Mouse (Mus musculus) heart, embryonic 13.5 days (tissue): ENCODE measurements around the gene Tmc8. TPM values are rescaled to one million over a fixed set of nuclear protein-coding genes. Genes with fewer than 3 reads are reported as not detected.
A peak's percentile ranks its signal among the peaks of the same experiment; 100 is the strongest.

Experiments
- ATAC-seq: fragments of 200-750 bp; cut with Nextera tagmentation; 2 replicates; pipeline ENCODE4 v1.8.0; 2017; ENCODE audit warnings: moderate TSS enrichment; ENCODE audit not compliant: insufficient number of reproducible peaks, low FRiP score, low TSS enrichment; ENCODE audit errors: extremely low read depth
- H3K27ac ChIP-seq: fragments of 300-500 bp; sonication (generic); replicated peaks from 2 replicates; pipeline ENCODE4 v1.5.1; 2015; ENCODE audit warnings: moderate library complexity, mild to moderate bottlenecking, inconsistent platforms
- H3K27me3 ChIP-seq: fragments of 300-500 bp; sonication (generic); replicated peaks from 2 replicates; pipeline ENCODE4 v1.6.1; 2015; ENCODE audit warnings: mild to moderate bottlenecking, inconsistent platforms
- H3K36me3 ChIP-seq: fragments of 300-500 bp; sonication (generic); 2 replicates; pipeline ENCODE4 v1.6.1; 2015; ENCODE audit warnings: mild to moderate bottlenecking, inconsistent platforms
- H3K4me1 ChIP-seq: fragments of 300-500 bp; sonication (generic); 2 replicates; pipeline ENCODE4 v1.6.1; 2015; ENCODE audit warnings: inconsistent platforms
- H3K4me2 ChIP-seq: fragments of 300-500 bp; sonication (generic); 2 replicates; pipeline ENCODE4 v1.6.1; 2015; ENCODE audit warnings: inconsistent platforms, mild to moderate bottlenecking, moderate library complexity
- H3K4me3 ChIP-seq: fragments of 300-500 bp; sonication (generic); 2 replicates; pipeline ENCODE4 v1.5.1; 2015; ENCODE audit warnings: moderate library complexity, mild to moderate bottlenecking, inconsistent platforms
- H3K9ac ChIP-seq: fragments of 300-500 bp; sonication (generic); 2 replicates; pipeline ENCODE4 v1.6.1; 2015; ENCODE audit warnings: inconsistent platforms, mild to moderate bottlenecking, moderate library complexity
- H3K9me3 ChIP-seq: fragments of 300-500 bp; sonication (generic); 2 replicates; pipeline ENCODE4 v1.6.1; 2016; ENCODE audit warnings: inconsistent platforms
- WGBS: fragments of 180-500 bp; shearing (Covaris S2); methylation state at CpG from one replicate; pipeline ENCODE4 v1.1.7; 2015; ENCODE audit warnings: mixed read lengths; 5-methylcytosine and 5-hydroxymethylcytosine counted together
- polyA plus RNA-seq: library from polyadenylated mRNA; unstranded; fragments of >200 nt; fragmentation: Nextera tagmentation; extraction: Ambion mirVana; gene quantifications from 2 replicates; pipeline ENCODE4 v1.2.1, GENCODE M21; 2015

Tmc8 gene
- polyA plus RNA-seq, 1 experiment from 2014 or later, result 2.5 TPM

- Histone ChIP-seq H3K9ac (no peak overlapping the region), H3K4me2 (no peak overlapping the region), H3K4me3 (no peak overlapping the region), H3K9me3 (no peaks in the 10 kb centered on the region), H3K27me3 (no peaks in the 10 kb centered on the region), H3K4me1 (peaks cover 26% of the 10 kb centered on the region), H3K36me3 (peaks cover 78% of the 10 kb centered on the region), H3K27ac (no peak overlapping the region)
- 85% methylated on average over 10 of the region's 10 CpGs for WGBS
- no peak for ATAC-seq
These were observed 7.0 kb upstream of the Tmc8 start for GRCm38 (mm10) chr11:117774925-117775324.

DNA sequence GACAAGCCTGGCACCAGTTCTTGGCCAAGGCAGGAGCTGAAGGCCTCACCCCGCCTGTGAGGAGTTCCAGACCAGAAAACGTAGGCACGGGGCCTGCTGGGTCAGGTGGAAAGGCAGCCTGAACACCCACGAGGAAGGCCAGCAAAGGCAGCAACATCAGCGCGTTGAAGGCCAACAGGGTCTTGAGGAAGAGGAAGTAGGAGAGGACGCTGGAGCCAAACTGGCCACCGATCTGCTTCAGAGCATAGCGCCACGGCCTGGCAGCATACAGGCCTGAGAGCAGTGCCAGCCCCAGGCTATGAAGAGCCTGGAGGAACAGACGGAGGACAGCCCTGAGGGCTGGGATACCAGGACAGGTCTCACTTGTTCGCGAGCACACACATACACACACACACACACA, 6.3 kb upstream of the Tmc8 start:
- H3K4me1 ChIP-seq, result peaks cover 32% of the 10 kb centered on the region
- no peaks in the 10 kb centered on the region for H3K27me3 ChIP-seq
- H3K9me3 ChIP-seq, result no peaks in the 10 kb centered on the region
- peaks cover 73% of the 10 kb centered on the region for H3K36me3 ChIP-seq
- no peak overlapping the region for H3K4me3 ChIP-seq
- no peak for ATAC-seq
- H3K27ac ChIP-seq, result no peak overlapping the region
- H3K4me2 ChIP-seq, result no peak overlapping the region
- WGBS, result 88% methylated on average over 12 of the region's 13 CpGs
- H3K9ac ChIP-seq, result no peak overlapping the region

- H3K4me1 ChIP-seq, result peaks cover 39% of the 10 kb centered on the region
- no peaks in the 10 kb centered on the region for H3K9me3 ChIP-seq
- no peak for ATAC-seq
- H3K27me3 ChIP-seq, result no peaks in the 10 kb centered on the region
- H3K36me3 ChIP-seq, result peaks cover 68% of the 10 kb centered on the region
- H3K9ac ChIP-seq, result no peak overlapping the region
- H3K4me2 ChIP-seq, result no peak overlapping the region
- no peak overlapping the region for H3K4me3 ChIP-seq
- H3K27ac ChIP-seq, result no peak overlapping the region
- 86% methylated on average over 14 of the region's 14 CpGs for WGBS
These were observed 5.6 kb upstream of the Tmc8 start for GRCm38 (mm10) chr11:117776085-117776792.

- H3K27ac ChIP-seq, result no peak overlapping the region
- no peak overlapping the region for H3K4me2 ChIP-seq
- 89% methylated on average over 5 of the region's 5 CpGs for WGBS
- H3K9ac ChIP-seq, result no peak overlapping the region
- H3K9me3 ChIP-seq, result no peaks in the 10 kb centered on the region
- H3K36me3 ChIP-seq, result peaks cover 59% of the 10 kb centered on the region
- no peak overlapping the region for H3K4me3 ChIP-seq
- peaks cover 48% of the 10 kb centered on the region for H3K4me1 ChIP-seq
- no peak for ATAC-seq
- no peaks in the 10 kb centered on the region for H3K27me3 ChIP-seq
These were observed 4.8 kb upstream of the Tmc8 start for GRCm38 (mm10) chr11:117777111-117777510.

- Histone ChIP-seq H3K27me3 (no peaks in the 10 kb centered on the region), H3K27ac (no peak overlapping the region), H3K9ac (0 out of 2 replicates have a peak overlapping the region, but pooled peaks have one; percentile 3), H3K9me3 (no peaks in the 10 kb centered on the region), H3K4me1 (peaks cover 57% of the 10 kb centered on the region), H3K4me2 (peak overlapping the region; percentile 100), H3K36me3 (peaks cover 50% of the 10 kb centered on the region), H3K4me3 (peak overlapping the region; percentile 62; the same call in 1 of the 2 replicates)
- no peak for ATAC-seq
- WGBS, result 90% methylated on average over 11 of the region's 11 CpGs
These were observed 3.8 kb upstream of the Tmc8 start for GRCm38 (mm10) chr11:117778031-117778430.

DNA sequence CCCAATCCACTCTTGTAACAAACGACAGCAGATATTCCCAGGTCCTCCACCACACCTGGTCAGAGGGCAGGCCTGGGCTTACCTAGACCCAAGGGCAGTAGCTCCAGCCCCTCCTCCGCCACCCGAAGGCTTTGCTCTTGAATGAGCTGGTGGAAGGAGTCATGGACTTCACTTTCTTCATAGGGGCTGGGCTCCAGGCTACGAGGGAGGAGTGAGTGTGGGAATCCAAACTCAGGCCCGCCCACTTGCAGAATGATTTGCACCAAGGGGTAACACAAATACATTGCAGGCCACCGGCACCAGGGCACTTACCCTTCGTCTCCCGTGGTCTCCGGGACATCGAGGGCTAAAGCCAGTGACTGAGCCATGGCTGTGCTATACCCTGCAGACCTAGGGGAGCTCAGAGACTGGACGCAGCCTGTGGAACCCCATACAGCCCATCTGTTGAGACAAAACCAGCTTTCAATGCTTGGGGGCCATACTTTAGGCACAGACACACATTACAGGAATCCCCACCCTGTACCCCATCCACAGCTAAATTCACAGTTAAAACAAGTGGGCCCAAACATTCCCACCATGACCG, 2.9 kb upstream of the Tmc8 start:
- peak overlapping the region; percentile 89 for H3K9ac ChIP-seq
- peak overlapping the region; percentile 100 for H3K4me2 ChIP-seq
- no peaks in the 10 kb centered on the region for H3K9me3 ChIP-seq
- peak overlapping the region; percentile 62 for H3K4me3 ChIP-seq
- peaks cover 66% of the 10 kb centered on the region for H3K4me1 ChIP-seq
- ATAC-seq, result no peak
- peak overlapping the region; percentile 97 for H3K27ac ChIP-seq
- H3K36me3 ChIP-seq, result peaks cover 41% of the 10 kb centered on the region
- WGBS, result 48% methylated on average over 12 of the region's 12 CpGs
- 0 out of 2 replicates have a peak, but pooled peaks cover 7% of the 10 kb centered on the region for H3K27me3 ChIP-seq

DNA sequence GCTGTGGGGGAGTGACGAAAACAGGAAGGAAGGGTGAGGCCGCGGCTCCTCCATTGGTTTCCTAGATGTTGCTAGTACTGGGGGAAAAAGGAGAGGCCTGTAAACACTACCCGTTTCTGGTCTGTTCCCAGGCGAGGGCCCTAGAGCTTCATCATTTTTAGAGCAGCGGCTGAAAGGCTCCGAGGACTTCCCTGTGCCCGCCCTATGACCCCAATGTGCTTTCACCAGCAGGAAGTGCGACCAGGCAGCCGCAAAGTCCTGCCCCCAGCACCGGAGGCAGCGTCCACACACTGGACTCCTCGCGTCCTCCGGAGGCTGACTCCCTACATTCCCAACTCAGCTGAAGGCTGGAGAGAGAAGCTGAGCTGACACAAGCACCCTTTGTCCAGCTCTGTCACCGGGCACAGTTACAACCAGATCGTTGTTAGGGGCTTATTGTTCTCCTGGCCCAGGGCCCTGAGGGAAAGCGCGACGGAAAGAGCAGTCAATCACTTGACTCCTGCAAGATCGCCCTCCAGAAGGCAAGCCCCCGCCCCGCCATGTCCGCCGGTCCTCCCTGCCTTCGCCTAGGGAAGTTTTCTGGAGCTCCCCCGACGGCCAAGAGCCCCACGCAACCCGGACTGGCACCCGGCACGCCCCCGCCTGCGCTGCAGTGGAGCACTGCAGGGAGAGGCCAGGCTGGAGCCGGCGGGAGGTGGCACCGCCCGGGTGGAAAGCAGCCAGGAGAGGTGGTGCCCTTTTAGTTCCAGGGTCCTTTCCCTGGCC, 2.3 kb upstream of the Tmc8 start:
- H3K27ac ChIP-seq, result peak overlapping the region; percentile 97
- peaks cover 14% of the 10 kb centered on the region; the same call in 1 of the 2 replicates for H3K27me3 ChIP-seq
- peak overlapping the region; percentile 100 for H3K4me2 ChIP-seq
- WGBS, result 2% methylated on average over 38 of the region's 38 CpGs
- H3K4me1 ChIP-seq, result peaks cover 66% of the 10 kb centered on the region
- peaks cover 35% of the 10 kb centered on the region for H3K36me3 ChIP-seq
- H3K4me3 ChIP-seq, result peak overlapping the region; percentile 62
- peak; percentile 33 for ATAC-seq
- H3K9ac ChIP-seq, result peak overlapping the region; percentile 89
- no peaks in the 10 kb centered on the region for H3K9me3 ChIP-seq

GRCm38 (mm10) chr11:117780199-117780515, 1.7 kb upstream of the Tmc8 start:
- peak overlapping the region; percentile 100 for H3K4me2 ChIP-seq
- peaks cover 66% of the 10 kb centered on the region for H3K4me1 ChIP-seq
- H3K27ac ChIP-seq, result peak overlapping the region; percentile 97
- peaks cover 14% of the 10 kb centered on the region; the same call in 1 of the 2 replicates for H3K27me3 ChIP-seq
- H3K4me3 ChIP-seq, result peak overlapping the region; percentile 62
- WGBS, result 2% methylated on average over 17 of the region's 17 CpGs
- ATAC-seq, result no peak; the same call in 1 of the 2 replicates
- H3K9ac ChIP-seq, result peak overlapping the region; percentile 89
- peaks cover 30% of the 10 kb centered on the region for H3K36me3 ChIP-seq
- H3K9me3 ChIP-seq, result no peaks in the 10 kb centered on the region

DNA sequence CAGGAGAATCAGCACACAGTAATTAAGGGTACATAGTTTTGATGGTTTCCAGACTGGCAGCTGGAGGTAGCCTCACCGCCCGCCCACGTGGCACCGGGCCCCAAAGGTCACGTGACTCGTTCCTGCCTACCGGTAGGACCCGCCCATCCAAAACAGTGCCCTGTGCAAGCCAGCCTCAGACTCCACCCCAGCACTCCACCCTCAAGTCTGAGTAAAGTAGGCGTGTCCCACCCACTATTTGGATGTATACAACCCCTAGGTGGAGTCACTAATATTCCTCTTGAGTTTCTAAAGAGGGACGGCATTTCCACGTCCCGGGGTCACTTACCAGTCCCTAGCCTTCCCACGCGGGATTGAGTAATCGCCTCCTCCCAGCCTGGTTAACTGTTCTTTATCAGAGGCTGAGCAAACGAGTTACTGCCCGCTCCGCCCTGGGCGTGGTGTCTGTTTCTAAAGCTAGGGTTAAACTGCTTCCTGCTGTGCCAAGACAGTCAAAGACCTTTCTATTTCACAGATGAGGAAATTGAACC, 1.2 kb upstream of the Tmc8 start:
- H3K4me3 ChIP-seq, result peak overlapping the region; percentile 62
- H3K27me3 ChIP-seq, result peaks cover 17% of the 10 kb centered on the region; the same call in 1 of the 2 replicates
- peak; percentile 64 for ATAC-seq
- H3K4me2 ChIP-seq, result peak overlapping the region; percentile 100
- peak overlapping the region; percentile 89 for H3K9ac ChIP-seq
- H3K36me3 ChIP-seq, result peaks cover 25% of the 10 kb centered on the region
- under 1% methylated on average over 19 of the region's 19 CpGs for WGBS
- no peaks in the 10 kb centered on the region for H3K9me3 ChIP-seq
- peaks cover 66% of the 10 kb centered on the region for H3K4me1 ChIP-seq
- peak overlapping the region; percentile 97 for H3K27ac ChIP-seq

GRCm38 (mm10) chr11:117781199-117781821, 566 bp upstream of the Tmc8 start:
- peaks cover 17% of the 10 kb centered on the region; the same call in 1 of the 2 replicates for H3K27me3 ChIP-seq
- no peaks in the 10 kb centered on the region for H3K9me3 ChIP-seq
- peak; percentile 11; the same call in 1 of the 2 replicates for ATAC-seq
- peak overlapping the region; percentile 100 for H3K4me2 ChIP-seq
- WGBS, result 16% methylated on average over 18 of the region's 18 CpGs
- H3K27ac ChIP-seq, result peak overlapping the region; percentile 97
- H3K9ac ChIP-seq, result peak overlapping the region; percentile 89
- peaks cover 66% of the 10 kb centered on the region for H3K4me1 ChIP-seq
- H3K4me3 ChIP-seq, result peak overlapping the region; percentile 62
- H3K36me3 ChIP-seq, result peaks cover 18% of the 10 kb centered on the region

- Histone ChIP-seq H3K9me3 (no peaks in the 10 kb centered on the region), H3K4me1 (peaks cover 62% of the 10 kb centered on the region), H3K36me3 (peaks cover 5% of the 10 kb centered on the region), H3K9ac (peak overlapping the region; percentile 89), H3K4me2 (peak overlapping the region; percentile 100), H3K27ac (peak overlapping the region; percentile 97), H3K4me3 (peak overlapping the region; percentile 62), H3K27me3 (peaks cover 17% of the 10 kb centered on the region; the same call in 1 of the 2 replicates)
- no peak for ATAC-seq
- WGBS, result 44% methylated on average over 9 of the region's 9 CpGs
These were observed 794 bp downstream of the Tmc8 start for GRCm38 (mm10) chr11:117782705-117783034.
